Mouse (Mus musculus): ENCODE results near the gene Mybbp1a. TPM values are rescaled to one million over a fixed set of nuclear protein-coding genes. Genes with fewer than 3 reads are reported as not detected.
A peak's percentile ranks its signal among the peaks of the same experiment; 100 is the strongest.
"Not testable (repeated sequence)": the region's sequence is repeated elsewhere in the genome, so short reads cannot be mapped to it uniquely, and the experiment has no call there.

Gene Mybbp1a
- total RNA-seq, 2 experiments from 2014 or later = 27.4 to 49.6 TPM

DNA sequence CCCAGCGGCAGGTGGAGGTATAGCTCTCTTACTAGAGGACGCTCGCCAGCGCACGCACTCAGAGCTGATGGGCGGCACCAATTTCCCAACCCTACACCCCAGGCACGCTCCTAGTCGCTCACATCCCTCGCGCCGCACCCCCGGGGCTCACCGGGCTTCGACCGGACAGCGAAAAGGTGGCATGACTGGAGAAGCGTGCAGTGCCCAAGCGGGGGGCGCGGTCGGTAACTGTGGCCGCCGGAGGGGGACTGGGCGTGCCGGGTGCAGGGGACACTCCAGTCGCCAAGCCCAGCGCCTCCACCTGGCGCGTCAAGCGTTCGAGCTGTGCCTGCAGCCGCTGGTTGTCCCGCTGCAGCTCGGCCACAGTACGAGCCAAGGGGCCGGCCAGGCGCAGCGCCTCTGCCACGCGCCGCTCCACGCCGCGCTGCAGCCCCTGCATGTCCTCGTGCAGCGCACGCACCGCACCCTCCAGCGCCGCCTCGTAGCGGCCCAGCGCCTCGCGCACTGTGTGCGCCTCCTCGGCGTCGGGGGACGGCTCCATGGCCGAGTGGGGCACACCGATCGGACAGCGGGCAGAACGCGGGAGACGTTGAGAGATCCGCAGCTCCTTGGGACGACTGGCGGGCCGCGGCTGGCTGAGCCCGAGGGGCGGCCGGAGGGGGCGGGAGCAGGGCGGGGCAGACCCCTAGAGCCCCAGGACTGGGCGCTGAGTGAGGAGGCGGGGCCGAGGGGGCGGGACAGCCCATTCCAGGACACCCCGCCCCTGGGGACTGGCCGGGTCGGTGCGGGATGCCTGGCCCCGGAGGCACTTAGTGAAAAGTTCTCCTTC is 29.8 kb upstream of the Mybbp1a start, which contains the start of gene Smtnl2:
TSS of gene Smtnl2 (minus strand) at position 621 of the 829 bp plus-strand sequence.
- ATAC-seq (replicated peaks; ENCODE audit: low FRiP score, poor library complexity, severe bottlenecking) = no peak

DNA sequence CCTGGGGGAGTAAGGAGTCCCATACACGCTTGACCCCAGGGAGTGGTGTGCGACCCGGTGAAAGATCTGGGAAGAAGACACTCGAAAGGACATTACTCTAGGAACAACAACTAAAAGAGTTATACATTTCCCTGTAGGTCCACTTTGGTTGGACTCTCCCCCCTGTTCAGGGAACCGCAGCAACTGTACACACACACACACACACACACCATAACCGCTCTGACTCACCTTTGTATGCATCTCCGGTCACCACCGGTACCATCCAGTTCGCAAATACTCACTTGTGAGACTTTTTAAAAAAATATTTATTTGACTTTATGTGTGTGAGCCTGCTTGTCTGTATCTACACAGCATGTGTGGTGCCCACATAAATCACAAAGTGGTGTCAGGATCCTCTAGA is 29.2 kb upstream of the Mybbp1a start:
- ATAC-seq (replicated peaks; ENCODE audit: low FRiP score, poor library complexity, severe bottlenecking) = no peak

DNA sequence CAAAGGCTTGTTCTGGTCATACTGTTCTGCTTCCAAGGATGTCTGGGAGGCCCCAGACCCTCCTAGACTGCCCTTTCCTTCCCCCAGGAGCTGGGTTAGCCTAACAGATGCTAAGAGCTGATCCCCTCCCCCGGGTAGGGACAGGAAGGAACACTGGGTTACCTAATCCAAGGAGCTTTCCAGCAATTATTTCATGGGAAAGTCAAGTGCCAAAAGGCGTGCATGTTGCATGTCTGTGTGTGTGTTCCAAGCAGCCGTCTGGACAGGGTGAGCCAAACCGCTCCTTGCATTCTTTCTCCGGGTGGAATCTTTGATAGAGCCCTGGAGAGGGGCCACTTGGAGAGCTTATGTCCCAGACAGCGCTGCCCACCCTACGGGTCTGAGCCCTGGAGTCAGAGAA is 28.1 kb upstream of the Mybbp1a start:
- no peak for ATAC-seq (replicated peaks; ENCODE audit: low FRiP score, poor library complexity, severe bottlenecking)

DNA sequence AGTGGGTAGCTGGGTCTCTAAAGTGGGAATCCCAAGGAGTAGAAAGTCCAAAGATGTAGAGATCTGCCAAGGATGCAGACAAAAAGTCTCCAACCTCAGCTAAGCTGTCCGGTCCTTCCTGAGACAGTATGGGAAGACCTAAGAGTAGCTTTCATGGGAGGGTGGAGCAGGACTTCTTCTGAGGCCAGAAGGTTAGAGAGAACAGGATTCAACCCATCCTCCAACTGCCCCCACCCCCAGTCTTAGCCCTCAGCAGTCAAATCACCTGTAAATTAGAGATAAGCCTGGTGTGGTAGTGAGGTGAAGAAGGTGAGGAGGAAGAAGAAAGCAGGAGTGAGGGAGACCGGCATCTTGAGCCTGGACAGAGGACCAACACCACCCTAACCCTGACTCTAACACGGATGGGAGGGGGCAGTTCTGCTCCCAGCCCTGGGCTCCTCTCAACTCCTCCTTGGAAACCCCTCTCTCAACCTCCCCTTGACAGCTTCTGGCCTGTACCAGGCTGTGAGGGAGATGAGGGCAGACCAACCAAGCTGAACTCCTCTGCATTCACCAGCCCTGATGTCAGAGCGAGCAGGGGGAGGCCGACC is 27.5 kb upstream of the Mybbp1a start:
- no peak for ATAC-seq (replicated peaks; ENCODE audit: low FRiP score, poor library complexity, severe bottlenecking)

DNA sequence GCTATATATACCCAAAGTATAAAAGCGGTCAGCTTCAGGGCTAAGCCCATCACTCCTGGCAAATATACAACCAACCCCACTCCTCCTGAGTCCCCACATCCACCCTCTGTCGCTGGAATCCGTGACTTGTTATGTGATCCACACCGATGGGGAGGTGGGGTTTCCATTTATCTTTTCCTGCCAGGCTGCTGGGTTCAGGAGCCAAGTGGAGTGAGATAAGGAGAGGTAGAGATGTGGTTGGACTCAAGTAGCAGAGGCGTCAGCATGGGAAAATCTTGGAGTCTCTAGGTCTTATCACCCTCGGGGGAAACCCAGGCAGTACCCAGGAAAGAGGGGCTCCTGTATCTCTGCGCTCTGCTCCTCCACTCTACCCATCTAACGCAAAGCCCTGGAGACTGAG is 26.0 kb upstream of the Mybbp1a start:
- ATAC-seq (replicated peaks; ENCODE audit: low FRiP score, poor library complexity, severe bottlenecking) = peak; percentile 34; the same call in 1 of the 2 replicates

DNA sequence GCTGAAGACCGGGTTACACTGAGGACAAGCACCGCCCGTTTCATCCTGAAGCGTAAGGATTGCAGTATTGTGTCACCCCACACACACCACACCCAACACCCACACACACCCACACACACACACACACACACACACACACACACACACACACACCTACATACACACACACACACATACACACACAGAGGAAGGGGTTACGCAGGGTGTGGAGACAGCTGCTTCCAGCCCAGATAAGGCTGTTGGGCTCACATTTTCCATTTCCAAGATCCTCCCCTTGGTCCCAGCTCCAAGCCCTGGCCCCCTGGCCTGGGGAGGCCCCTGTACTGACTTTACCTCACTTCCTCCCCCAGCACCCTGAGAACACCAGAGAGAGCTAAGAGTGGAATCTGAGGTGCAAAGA is 24.5 kb upstream of the Mybbp1a start:
- ATAC-seq (replicated peaks; ENCODE audit: low FRiP score, poor library complexity, severe bottlenecking) = no peak

DNA sequence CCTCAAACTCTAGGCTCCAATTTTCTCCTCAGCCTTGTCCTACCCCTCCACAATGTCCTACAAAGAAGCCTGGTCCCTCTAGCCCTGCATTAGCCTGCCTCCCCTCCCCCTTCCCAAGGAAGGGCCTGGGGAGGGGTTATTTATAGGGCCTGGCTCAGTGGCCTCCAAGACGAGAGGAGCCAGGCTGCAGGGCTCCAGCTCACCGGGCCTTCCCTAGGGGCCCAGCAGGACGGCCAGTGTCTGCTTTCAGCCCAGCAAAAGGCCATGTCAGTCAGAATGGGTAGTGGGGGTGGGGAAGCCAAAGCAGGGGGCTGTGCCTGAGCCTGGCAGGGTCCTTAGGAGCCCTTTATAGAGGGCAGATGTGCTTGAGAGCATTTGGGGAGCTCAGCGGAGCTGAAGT is 23.8 kb upstream of the Mybbp1a start:
- no peak for ATAC-seq (replicated peaks; ENCODE audit: low FRiP score, poor library complexity, severe bottlenecking)

DNA sequence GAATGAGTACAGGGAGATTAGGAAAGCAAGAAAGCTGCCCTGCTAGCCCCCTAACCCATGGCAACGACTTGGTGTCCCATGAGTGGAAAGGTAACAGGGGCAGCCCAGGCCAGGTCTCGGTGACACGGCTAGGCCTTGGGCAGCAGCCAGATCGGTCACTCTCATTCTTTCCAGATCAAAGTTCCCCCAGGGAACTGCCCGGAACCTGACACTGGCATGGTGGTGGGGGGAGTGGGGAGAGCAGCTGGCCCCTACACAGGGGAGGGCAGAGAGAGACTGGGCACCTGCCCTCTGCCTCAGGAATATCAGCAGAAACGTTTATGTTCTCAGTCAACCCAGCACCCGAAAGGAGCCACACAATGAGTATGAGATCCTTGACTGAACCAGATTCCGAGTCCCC is 22.9 kb upstream of the Mybbp1a start:
- no peak for ATAC-seq (replicated peaks; ENCODE audit: low FRiP score, poor library complexity, severe bottlenecking)

DNA sequence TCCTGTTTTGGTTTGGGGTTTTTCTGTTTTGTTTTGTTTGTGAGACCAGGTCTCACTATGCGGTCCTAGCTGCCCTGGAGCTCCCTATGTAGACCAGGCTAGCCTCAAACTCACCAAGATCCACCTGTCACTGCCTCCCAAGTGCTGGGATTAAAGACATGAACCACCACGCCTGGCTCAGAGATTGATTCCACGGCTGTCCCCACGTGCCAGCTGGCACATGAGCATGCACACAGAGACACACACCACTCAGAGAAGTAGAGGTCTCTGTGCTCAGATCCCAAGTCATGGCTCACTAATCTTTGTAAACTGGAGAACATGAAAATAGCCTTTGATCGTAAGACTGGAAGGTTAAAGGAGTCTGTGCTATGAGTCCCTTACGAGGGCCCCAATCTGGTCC is 22.1 kb upstream of the Mybbp1a start:
- no peak for ATAC-seq (replicated peaks; ENCODE audit: low FRiP score, poor library complexity, severe bottlenecking)

DNA sequence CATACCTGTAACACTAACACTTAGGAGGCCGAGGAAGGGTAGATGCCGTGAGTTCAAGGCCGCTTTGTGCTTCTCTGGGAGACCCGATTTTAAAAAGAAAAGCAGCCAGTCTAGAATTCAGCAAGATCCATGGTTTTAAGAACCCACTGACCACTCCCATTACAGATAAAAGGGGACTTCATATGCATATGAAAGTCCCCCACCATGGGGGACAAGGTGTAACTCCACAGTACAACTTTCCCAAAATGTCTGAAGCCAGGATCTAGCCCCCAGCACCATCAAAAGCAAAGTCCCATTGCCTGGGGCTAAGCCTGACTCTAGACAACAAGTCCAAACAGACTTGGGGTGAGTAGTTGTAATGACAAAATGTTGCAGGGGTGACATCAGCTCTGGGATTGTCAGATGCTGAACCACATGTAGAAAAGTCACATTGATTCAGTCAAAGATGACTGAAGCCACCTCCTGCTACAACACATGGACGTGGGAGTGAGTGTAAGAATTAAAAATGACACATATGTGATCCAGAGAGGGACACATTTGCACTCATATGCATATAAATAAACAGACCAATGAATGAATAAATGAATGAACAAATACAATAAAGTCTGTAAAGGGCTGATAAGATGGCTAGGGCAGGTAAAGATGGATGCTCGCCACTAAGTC is 20.6 kb upstream of the Mybbp1a start:
- ATAC-seq (replicated peaks; ENCODE audit: low FRiP score, poor library complexity, severe bottlenecking) = no peak

DNA sequence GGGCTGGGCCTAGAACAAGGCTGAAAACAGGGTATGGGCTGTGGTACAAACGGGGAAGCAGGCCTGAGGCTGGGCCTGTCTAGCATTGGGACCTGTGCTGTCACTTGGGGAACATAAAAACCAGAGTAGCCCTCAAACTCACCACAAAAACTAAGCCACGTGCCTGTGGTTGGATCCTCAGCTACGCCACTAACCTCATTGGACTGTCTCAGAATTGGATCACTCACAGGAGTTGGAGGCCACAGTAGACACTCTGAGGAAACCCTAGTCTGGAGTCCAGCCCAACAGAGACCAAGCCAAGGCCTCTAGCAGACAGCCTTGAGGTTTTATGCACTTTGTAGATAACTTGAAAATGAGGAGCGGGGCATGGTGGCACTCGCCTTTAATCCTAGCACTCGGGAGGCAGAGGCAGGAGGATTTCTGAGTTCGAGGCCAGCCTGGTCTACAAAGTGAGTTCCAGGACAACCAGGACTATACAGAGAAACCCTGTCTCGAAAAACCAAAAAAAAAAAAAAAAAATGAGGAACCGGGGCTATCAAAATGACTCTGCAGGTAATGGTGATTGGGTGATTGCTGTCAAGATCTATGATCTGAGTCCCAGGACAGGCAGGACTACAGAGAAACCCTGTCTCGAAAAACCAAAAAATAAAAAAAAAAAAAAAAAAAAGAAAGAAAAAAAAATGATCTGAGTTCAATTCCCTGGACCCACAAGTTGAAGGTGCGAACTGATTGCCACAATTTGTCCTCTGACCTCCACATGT is 19.5 kb upstream of the Mybbp1a start:
- no peak for ATAC-seq (replicated peaks; ENCODE audit: low FRiP score, poor library complexity, severe bottlenecking)

DNA sequence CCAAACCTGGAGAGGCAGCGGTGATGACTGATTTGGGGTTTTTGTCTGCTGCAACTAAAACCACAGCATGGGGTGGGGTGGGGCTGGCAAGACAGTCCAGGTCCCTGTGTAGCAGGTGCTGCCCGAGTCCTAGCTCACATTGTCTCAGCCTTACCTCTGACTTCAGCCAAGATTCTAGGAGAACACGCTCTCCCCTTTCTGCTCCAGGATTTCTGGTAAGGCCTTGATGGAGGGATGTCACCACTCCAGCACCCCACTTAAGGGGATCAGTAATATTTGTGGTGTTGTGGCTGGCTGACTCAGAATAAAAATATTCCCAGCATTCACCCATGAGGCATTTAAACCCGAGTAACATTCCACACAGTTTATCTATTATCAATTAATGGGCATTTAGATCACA is 17.5 kb upstream of the Mybbp1a start:
- no peak for ATAC-seq (replicated peaks; ENCODE audit: low FRiP score, poor library complexity, severe bottlenecking)

DNA sequence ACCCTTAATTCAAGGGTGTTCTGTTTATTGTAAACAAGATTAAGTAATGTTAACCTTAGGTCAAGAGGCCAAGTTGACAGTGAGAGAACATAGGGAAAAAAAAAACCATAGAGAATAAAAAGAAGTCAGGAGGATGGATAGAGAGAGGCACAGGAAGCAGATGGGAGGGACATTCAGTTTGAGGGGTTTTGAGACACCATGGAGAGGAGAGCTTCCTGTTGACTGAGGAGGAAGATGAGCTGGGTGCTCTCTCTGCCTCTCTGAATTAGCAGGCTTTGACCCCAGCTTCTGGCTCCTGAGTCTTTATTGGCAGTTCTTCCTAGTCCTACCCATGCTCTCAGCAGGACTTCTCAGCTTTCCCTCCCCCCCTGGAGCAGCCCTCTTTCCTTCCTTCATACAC is 16.0 kb upstream of the Mybbp1a start:
- ATAC-seq (replicated peaks; ENCODE audit: low FRiP score, poor library complexity, severe bottlenecking) = no peak

DNA sequence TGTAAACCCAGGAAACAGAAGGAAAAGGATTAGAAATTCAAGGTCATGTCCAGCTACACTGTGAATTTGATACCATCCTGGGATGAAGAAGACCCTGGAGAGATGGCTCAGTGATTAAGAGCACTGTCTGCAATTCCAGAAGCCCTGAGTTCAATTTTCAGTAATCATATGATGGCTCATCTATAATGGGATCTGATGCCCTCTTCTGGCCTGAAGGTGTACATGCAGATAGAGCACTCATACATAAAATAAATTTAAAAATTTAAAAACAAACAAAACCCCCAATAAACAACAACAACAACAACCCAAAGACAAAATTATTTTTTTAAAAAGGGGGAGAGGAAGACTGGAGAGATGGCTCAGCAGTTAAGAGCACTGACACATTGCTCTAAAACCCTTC is 14.3 kb upstream of the Mybbp1a start:
- ATAC-seq (replicated peaks; ENCODE audit: low FRiP score, poor library complexity, severe bottlenecking) = no peak

DNA sequence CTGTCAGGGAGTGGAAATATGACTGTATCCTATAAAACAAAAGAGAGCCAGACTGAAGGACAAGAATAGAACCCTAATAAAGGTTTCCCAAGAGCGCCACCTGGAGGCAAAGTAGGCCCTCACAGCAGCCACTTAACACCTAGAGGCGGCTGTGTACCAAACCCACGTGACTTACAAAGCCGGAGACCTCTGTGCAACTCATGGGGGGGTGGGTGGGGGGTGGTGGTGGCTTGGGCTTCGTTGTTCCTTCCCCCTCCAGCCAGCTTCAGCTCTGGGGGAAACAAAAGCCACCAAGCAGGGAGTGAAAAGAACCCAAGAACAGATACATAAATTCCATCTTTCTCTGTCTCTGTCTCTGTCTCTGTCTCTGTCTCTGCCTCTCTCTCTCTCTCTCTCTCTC is 12.5 kb upstream of the Mybbp1a start:
- ATAC-seq (replicated peaks; ENCODE audit: low FRiP score, poor library complexity, severe bottlenecking) = peak; percentile 71

DNA sequence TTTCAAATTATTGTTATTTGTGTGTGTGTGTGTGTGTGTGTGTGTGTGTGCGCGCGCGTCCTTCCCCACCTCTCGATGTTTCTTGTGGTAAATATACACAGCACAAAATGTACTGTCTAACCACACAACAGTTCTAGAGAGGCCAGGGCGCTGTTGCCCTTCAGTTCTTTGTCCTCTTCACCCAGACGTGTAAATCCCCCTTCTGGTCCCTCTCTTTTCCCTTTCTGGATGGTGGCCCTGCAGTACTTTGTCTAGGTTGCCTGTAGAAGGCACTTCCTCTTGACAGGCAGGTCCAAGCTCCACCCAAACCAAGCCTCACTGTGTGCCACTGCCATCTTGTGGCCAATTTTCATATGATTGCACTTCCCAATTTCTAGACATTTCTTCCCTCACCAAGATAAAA is 11.9 kb upstream of the Mybbp1a start:
- peak; percentile 86 for ATAC-seq (replicated peaks; ENCODE audit: low FRiP score, poor library complexity, severe bottlenecking)

DNA sequence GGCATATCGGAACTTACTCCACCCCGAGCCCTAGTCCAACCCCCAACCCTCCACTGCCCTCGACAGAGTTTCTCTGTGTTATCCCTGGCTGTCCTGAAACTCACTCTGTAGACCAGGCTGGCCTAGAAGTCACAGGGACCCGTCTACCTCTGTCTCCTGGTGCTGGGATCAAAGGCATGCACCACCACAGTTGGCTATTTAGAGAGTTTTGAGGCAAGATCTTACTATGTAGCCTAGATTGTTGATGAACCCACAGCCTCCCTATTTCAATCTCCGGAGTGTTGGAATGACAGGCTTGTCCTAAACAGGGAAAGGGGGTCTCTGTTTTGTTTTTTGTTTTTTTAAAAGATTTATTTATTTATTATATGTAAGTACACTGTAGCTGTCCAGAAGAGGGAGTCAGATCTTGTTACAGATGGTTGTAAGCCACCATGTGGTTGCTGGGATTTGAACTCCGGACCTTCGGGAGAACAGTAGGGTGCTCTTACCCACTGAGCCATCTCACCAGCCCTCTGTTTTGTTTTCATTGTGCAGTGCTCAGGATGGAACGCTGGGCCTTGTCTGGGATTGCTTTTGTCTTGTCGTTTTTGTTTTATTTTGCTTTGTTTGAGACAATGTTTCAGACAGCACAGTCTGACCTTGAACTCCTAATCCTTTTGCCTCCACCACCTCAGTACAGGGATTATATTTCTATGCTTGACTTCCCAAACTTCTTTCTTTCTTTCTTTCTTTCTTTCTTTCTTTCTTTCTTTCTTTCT is 10.7 kb upstream of the Mybbp1a start:
- not testable (repeated sequence) for ATAC-seq (replicated peaks; ENCODE audit: low FRiP score, poor library complexity, severe bottlenecking)

DNA sequence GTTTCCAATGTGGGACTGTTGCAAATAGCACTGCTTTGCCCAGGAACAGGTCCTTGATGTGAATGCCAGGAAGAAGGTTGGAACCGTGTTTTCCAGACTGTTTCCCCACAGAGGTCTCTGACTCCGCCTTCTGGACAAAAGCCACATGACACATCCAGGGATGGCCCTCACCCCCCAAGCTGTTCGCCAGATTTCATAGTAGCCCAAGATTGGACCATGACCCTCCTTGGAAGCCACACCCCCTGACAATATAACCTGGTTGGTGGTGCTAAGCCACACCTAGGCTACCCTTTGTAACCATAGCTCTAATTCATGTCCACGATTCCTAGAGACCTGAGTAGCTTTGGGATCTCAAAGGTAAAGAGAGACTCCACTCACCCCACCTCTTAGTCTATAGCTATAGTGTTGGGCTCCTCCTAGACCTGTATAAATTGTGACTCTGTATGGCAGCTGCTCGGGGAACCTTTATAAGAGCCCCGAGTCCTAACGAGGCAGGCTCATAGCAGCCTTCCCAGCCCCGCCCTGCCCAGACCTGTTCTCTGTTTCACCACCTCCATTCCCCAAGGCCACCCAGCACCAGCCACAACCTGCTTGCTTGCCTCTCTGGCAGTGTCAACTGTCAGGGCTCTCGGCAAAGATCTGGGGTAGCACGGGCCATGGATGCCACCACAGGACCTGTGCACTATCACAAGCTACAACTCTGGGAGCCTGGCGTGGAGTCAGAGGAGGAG is 6.0 kb upstream of the Mybbp1a start, which contains the start of gene Ggt6:
TSS of gene Ggt6 (plus strand) at position 564 of the 731 bp plus-strand sequence.
- ATAC-seq (replicated peaks; ENCODE audit: low FRiP score, poor library complexity, severe bottlenecking) = no peak

DNA sequence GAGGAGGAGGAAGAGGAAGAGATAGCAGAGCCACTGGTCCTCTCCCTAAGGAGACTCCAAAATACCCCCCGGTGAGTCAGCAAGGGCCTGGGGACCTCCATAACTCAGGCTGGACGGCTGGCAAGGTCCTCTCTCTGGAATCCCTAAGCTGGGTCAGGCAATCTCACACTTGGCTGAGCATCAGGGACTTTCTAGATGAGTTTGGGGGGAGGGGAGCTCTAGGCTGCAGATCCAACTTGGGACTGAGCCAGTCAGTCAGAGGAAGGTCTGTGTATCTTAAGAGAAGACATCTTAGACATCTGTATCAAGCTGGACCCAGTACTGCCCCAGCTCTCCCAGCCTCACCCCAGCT is 5.5 kb upstream of the Mybbp1a start:
- ATAC-seq (replicated peaks; ENCODE audit: low FRiP score, poor library complexity, severe bottlenecking) = no peak
